Mouse (Mus musculus) testis, adult 2 months (tissue): ENCODE results near the gene Yeats2.
"Not testable (repeated sequence)": the region's sequence is repeated elsewhere in the genome, so short reads cannot be mapped to it uniquely, and the experiment has no call there.

Experiments
- CTCF ChIP-seq: fragments of 200-500 bp; IDR thresholded peaks from 2 replicates; pipeline ENCODE4 v1.5.1; 2012; ENCODE audit warnings: low read depth, mild to moderate bottlenecking, inconsistent platforms, low read length, moderate library complexity; ENCODE audit not compliant: control insufficient read depth, insufficient read depth, insufficient replicate concordance
- POLR2A ChIP-seq: fragments of 200-500 bp; IDR thresholded peaks from 2 replicates; pipeline ENCODE4 v1.6.1; 2012; ENCODE audit warnings: low read depth, mild to moderate bottlenecking, inconsistent platforms, low read length, moderate library complexity; ENCODE audit not compliant: control insufficient read depth

- not testable (repeated sequence) for TF ChIP-seq CTCF, POLR2A
Measured at GRCm38 (mm10) chr16:20126319-20126883, 14.5 kb upstream of the Yeats2 start.
